Mouse (Mus musculus): ENCODE results near the gene Tcf20. TPM values are rescaled to one million over a fixed set of nuclear protein-coding genes. Genes with fewer than 3 reads are reported as not detected.
A peak's percentile ranks its signal among the peaks of the same experiment; 100 is the strongest.

Tcf20 gene
- polyA plus RNA-seq, 1 experiment from 2014 or later, result 14.3 TPM

DNA sequence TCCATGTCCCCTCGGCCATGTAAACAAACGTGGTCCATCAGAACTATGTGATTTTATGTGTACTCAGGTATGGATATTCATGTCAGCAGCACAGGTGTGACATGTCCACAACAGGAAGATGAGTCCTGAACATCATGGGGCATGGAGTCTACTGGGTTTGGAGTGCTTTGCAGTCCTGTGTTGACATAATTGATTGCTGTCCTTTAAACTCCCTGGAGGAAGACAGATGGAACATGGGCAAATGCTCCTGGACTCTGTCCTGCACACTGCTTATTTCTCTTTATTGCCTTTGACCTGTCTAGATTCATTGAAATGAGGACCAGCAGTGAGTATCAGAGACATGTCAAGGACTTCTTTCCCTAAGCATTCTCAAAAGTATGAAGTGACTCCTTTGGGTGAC, 221.7 kb downstream of the Tcf20 start:
- H3K4me2 ChIP-seq (replicated peaks), result no peak overlapping the region
- no peaks in the 10 kb centered on the region for H3K4me1 ChIP-seq
- H3K9me3 ChIP-seq, result no peaks in the 10 kb centered on the region
- H3K4me3 ChIP-seq, result no peak overlapping the region
- H3K9ac ChIP-seq, result no peak overlapping the region
- 83% methylated on average over 2 of the region's 2 CpGs for WGBS
- no peaks in the 10 kb centered on the region for H3K36me3 ChIP-seq
- no peak for ATAC-seq (ENCODE audit: low FRiP score, low read depth)
- no peaks in the 10 kb centered on the region for H3K27me3 ChIP-seq
- no peak overlapping the region for H3K27ac ChIP-seq

DNA sequence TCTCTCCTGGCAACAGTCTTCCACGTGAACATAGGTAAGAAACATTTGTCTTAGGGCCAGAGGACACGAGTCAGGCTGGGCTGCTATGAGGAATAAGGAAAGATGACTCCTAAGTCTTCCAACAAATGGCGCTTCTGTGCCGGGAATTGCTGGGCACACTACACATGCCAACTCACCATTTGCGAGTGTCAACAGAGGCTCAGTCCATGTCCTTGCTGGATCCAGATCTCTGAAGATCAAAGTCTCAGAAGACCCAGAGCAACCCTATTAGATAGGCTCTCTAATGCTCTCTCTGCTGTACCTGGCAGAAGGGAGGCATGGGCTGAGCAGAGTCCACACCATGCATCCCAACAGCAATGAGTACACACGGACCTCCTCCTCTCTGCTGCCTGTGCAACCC, 222.8 kb downstream of the Tcf20 start:
- 77% methylated on average over 6 of the region's 6 CpGs for WGBS
- no peaks in the 10 kb centered on the region for H3K36me3 ChIP-seq
- ATAC-seq (ENCODE audit: low FRiP score, low read depth), result no peak

DNA sequence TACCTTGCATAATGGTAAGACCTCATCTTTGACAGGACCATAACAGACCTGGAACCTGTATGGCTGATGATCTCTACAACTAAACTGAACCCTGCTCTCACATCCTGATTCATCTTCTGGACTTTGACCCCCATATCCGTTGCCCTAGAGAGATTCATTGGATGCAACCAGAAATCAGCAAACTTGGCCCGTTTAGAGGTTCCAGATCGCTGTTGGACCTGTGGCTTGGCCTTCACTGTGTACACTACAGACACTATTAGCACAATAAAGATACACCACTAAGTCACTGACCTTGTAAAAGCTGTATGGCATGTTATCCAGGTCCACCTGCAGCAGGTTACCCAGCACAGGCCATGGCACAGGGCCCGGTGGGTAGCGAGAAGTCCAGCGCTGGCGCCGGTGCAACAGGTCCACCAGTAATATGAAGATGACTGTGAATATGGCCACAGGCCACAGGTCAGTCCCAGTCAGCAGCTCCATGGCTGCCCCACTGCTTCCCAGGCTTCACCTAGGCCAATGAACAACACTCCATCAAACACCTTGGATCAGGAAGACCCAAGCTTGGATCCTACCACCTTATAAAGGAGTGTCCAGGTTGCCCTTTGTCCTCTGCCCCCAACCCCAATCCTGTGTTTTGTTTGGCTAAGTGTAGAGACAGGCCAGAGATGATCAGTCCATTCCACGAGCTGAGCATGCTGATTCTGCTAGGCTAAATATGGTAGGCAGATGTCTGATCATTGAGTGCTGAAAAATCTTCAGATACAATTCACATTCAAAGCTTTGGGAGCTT, 223.8 kb downstream of the Tcf20 start, which contains the start of gene Cyp2d40:
Gene Cyp2d40, minus strand, starts transcription at position 553 of the 790 bp plus-strand sequence.
- Histone ChIP-seq H3K4me2 (replicated peaks) (no peak within 1 kb of the TSS), H3K36me3 (no peaks in the 10 kb centered on the region), H3K9me3 (no peaks in the 10 kb centered on the region), H3K4me3 (no peak within 1 kb of the TSS), H3K27ac (no peak within 1 kb of the TSS), H3K4me1 (no peaks in the 10 kb centered on the region), H3K27me3 (no peaks in the 10 kb centered on the region), H3K9ac (no peak within 1 kb of the TSS)
- no peak for ATAC-seq (ENCODE audit: low FRiP score, low read depth)
- WGBS, result 94% methylated on average over 9 of the region's 9 CpGs

More for the DNA sequence above, 222.8 kb downstream of the Tcf20 start:
- Histone ChIP-seq H3K4me3 (no peak overlapping the region), H3K4me1 (no peaks in the 10 kb centered on the region), H3K27ac (no peak overlapping the region), H3K9me3 (no peaks in the 10 kb centered on the region), H3K4me2 (replicated peaks) (no peak overlapping the region), H3K27me3 (no peaks in the 10 kb centered on the region), H3K9ac (no peak overlapping the region)

Small RNA genes lying within 50 kb of the gene (microRNA-seq; reads per million reads assigned to microRNA genes)
- gene Gm27618, result not detected
- gene Mir3080, result 25.8 reads per million, percentile 37 among the genes with 10 or more reads in this experiment

Other genes starting within 250 kb of the Tcf20 start
- gene Cyp2d40, start 223.7 kb downstream of the Tcf20 start, polyA plus RNA-seq (2015; fragmentation: Nextera tagmentation; extraction: Ambion mirVana), result not detected in 2 replicates
- not detected in 2 replicates for gene Cyp2d26, start 193.6 kb downstream of the Tcf20 start, polyA plus RNA-seq (2015; fragmentation: Nextera tagmentation; extraction: Ambion mirVana)
- 3.4 TPM in 2 replicates for gene Nfam1, start 45.4 kb upstream of the Tcf20 start, polyA plus RNA-seq (2015; fragmentation: Nextera tagmentation; extraction: Ambion mirVana)
- 58.9 and 59.5 TPM in 2 replicates for gene Serhl, start 101.6 kb upstream of the Tcf20 start, polyA plus RNA-seq (2015; fragmentation: Nextera tagmentation; extraction: Ambion mirVana)
- gene Rrp7a, start 134.9 kb upstream of the Tcf20 start, polyA plus RNA-seq (2015; fragmentation: Nextera tagmentation; extraction: Ambion mirVana), result 59.4 and 63.9 TPM in 2 replicates
- gene Poldip3, start 161.5 kb upstream of the Tcf20 start, polyA plus RNA-seq (2015; fragmentation: Nextera tagmentation; extraction: Ambion mirVana), result 158 and 165 TPM in 2 replicates
- 108 and 110 TPM in 2 replicates for gene Cyb5r3, start 184.7 kb upstream of the Tcf20 start, polyA plus RNA-seq (2015; fragmentation: Nextera tagmentation; extraction: Ambion mirVana)

All from limb, embryonic 13.5 days (tissue).